In genomic region chr17:25732082-25732481, GRCm38 (mm10) we compare ENCODE assay signal across 9 mouse cellular contexts. TPM values are rescaled to one million over a fixed set of nuclear protein-coding genes. Genes with fewer than 3 reads are reported as not detected.
A peak's percentile ranks its signal among the peaks of the same experiment; 100 is the strongest.
DNase-seq lines count a peak whose midpoint lies in the region; ATAC-seq lines count a peak whose summit lies in the region.
"Had no signal": no experiment of that assay in that cellular context is flagged by ENCODE, and none has a peak within 500 bp of the region (broad histone marks: within the 10 kb centered on the region; RNA-seq: fewer than 3 reads in every experiment).

No protein-coding gene starts in this region.

- DNase-seq in cerebellum, adult 11 months = peak; percentile 74
- peak; percentile 70 for DNase-seq in R1 (ENCODE audit: low read depth, low spot score)
- peak; percentile 89 for DNase-seq in cerebellum, postnatal 36 days
- peak; percentile 82 to 85 for DNase-seq in layer of hippocampus, postnatal 14 days (ENCODE audit: low spot score in 2 of 2)
- DNase-seq in spleen, postnatal 4 days (ENCODE audit: low spot score in 2 of 2) = peak; percentile 77 to 93

- no peak for ATAC-seq in cerebellum, adult (ENCODE audit: insufficient number of reproducible peaks, low FRiP score, low TSS enrichment)
- ATAC-seq in granulocyte monocyte progenitor cell, adult 5-6 weeks (replicated peaks; ENCODE audit: poor library complexity, severe bottlenecking) = peak; percentile 47
- peak; percentile 24; the same call in 1 of the 2 replicates for ATAC-seq in megakaryocyte-erythroid progenitor cell, adult 5-6 weeks (replicated peaks; ENCODE audit: low FRiP score, low TSS enrichment, poor library complexity, severe bottlenecking)
- ATAC-seq: Patski had no signal

RNA-seq across cellular contexts. Expression of gene Mslnl, which starts 3.8 kb away (rescaled TPM):
- not detected in 2 replicates for total RNA-seq in granulocyte monocyte progenitor cell, adult 5-6 weeks (2014; fragmentation: Nextera tagmentation)
- total RNA-seq in granulocyte monocyte progenitor cell, adult 5-6 weeks (2017) = not detected in 2 replicates
- under 1 TPM in 1 of 2 experiments, not detected in 1; 0.12 TPM for total RNA-seq in layer of hippocampus, postnatal 14 days (2021)
- not detected in 2 replicates for total RNA-seq in megakaryocyte-erythroid progenitor cell, adult 5-6 weeks (2014; fragmentation: Nextera tagmentation)
- total RNA-seq in megakaryocyte-erythroid progenitor cell, adult 5-6 weeks (2017) = not detected in 2 replicates

RNA-seq across cellular contexts. Expression of gene Rpusd1, which starts 4.6 kb away (rescaled TPM):
- 10.9 and 15.6 TPM in 2 replicates for total RNA-seq in granulocyte monocyte progenitor cell, adult 5-6 weeks (2014; fragmentation: Nextera tagmentation)
- total RNA-seq in granulocyte monocyte progenitor cell, adult 5-6 weeks (2017) = 4.2 and 6.6 TPM in 2 replicates
- total RNA-seq in layer of hippocampus, postnatal 14 days (2021) = 10 to 100 TPM; 29.9 to 32.8 TPM
- 14.9 and 17.8 TPM in 2 replicates for total RNA-seq in megakaryocyte-erythroid progenitor cell, adult 5-6 weeks (2014; fragmentation: Nextera tagmentation)
- 1.8 and 2.1 TPM in 2 replicates for total RNA-seq in megakaryocyte-erythroid progenitor cell, adult 5-6 weeks (2017)

RNA-seq across cellular contexts. Expression of gene Chtf18, which starts 4.9 kb away (rescaled TPM):
- 16.8 and 29.8 TPM in 2 replicates for total RNA-seq in granulocyte monocyte progenitor cell, adult 5-6 weeks (2014; fragmentation: Nextera tagmentation)
- 17.0 and 22.4 TPM in 2 replicates for total RNA-seq in granulocyte monocyte progenitor cell, adult 5-6 weeks (2017)
- total RNA-seq in layer of hippocampus, postnatal 14 days (2021) = 1 to 10 TPM; 3.1 to 3.3 TPM
- total RNA-seq in megakaryocyte-erythroid progenitor cell, adult 5-6 weeks (2014; fragmentation: Nextera tagmentation) = 59.0 and 65.4 TPM in 2 replicates
- 39.0 and 53.3 TPM in 2 replicates for total RNA-seq in megakaryocyte-erythroid progenitor cell, adult 5-6 weeks (2017)

RNA-seq across cellular contexts. Expression of gene Gng13, which starts 15.1 kb away (rescaled TPM):
- not detected in 2 replicates for total RNA-seq in granulocyte monocyte progenitor cell, adult 5-6 weeks (2014; fragmentation: Nextera tagmentation)
- total RNA-seq in granulocyte monocyte progenitor cell, adult 5-6 weeks (2017) = not detected in 2 replicates
- total RNA-seq in layer of hippocampus, postnatal 14 days (2021) = 100 to 1,000 TPM in 1 of 2 experiments, 10 to 100 TPM in 1; 78.0 to 103 TPM
- total RNA-seq in megakaryocyte-erythroid progenitor cell, adult 5-6 weeks (2014; fragmentation: Nextera tagmentation) = not detected in 2 replicates
- total RNA-seq in megakaryocyte-erythroid progenitor cell, adult 5-6 weeks (2017) = not detected in 2 replicates

RNA-seq across cellular contexts. Expression of gene Msln, which starts 22.1 kb away (rescaled TPM):
- total RNA-seq in granulocyte monocyte progenitor cell, adult 5-6 weeks (2014; fragmentation: Nextera tagmentation) = not detected in 2 replicates
- total RNA-seq in granulocyte monocyte progenitor cell, adult 5-6 weeks (2017) = not detected in 2 replicates
- 1 to 10 TPM; 1.2 to 1.8 TPM for total RNA-seq in layer of hippocampus, postnatal 14 days (2021)
- not detected in 2 replicates for total RNA-seq in megakaryocyte-erythroid progenitor cell, adult 5-6 weeks (2014; fragmentation: Nextera tagmentation)
- total RNA-seq in megakaryocyte-erythroid progenitor cell, adult 5-6 weeks (2017) = not detected in 2 replicates

Comparison
In these comparisons a context has a peak if more than half of its experiments do, and no peak if none do; other contexts are left out.
1. RNA of gene Chtf18, which starts 4.9 kb away (total RNA-seq): 39.0 to 65.4 TPM in megakaryocyte-erythroid progenitor cell, adult 5-6 weeks and 16.8 to 29.8 TPM in granulocyte monocyte progenitor cell, adult 5-6 weeks; 3.1 to 3.3 TPM in layer of hippocampus, postnatal 14 days; every median in the first group is over 4 times any median in the second.
2. Peak in every context shown above with its lines, with median percentiles within 50 percentile points of each other: DNase-seq.